Mouse (Mus musculus) hindbrain, embryonic 16.5 days (tissue): ENCODE results near the gene Tbc1d1. TPM values are rescaled to one million over a fixed set of nuclear protein-coding genes. Genes with fewer than 3 reads are reported as not detected.

Source experiments
- ATAC-seq: fragments of 200-750 bp; cut with Nextera tagmentation; 2 replicates; pipeline ENCODE4 v1.8.0; 2017; ENCODE audit warnings: moderate TSS enrichment, moderate library complexity
- H3K27ac ChIP-seq: fragments of 300-500 bp; sonication (generic); 2 replicates; pipeline ENCODE4 v1.5.1; 2014; ENCODE audit warnings: low read depth, mild to moderate bottlenecking, control low read depth, low read length, moderate library complexity
- H3K27me3 ChIP-seq: fragments of 300-500 bp; sonication (generic); replicated peaks from 2 replicates; pipeline ENCODE4 v1.6.1; 2014; ENCODE audit warnings: low read length; ENCODE audit not compliant: control insufficient read depth, insufficient read depth
- H3K36me3 ChIP-seq: fragments of 300-500 bp; sonication (generic); 2 replicates; pipeline ENCODE4 v1.6.1; 2014; ENCODE audit warnings: mild to moderate bottlenecking, low read length, moderate library complexity, mixed read lengths; ENCODE audit not compliant: control insufficient read depth, insufficient read depth
- H3K4me1 ChIP-seq: fragments of 300-500 bp; sonication (generic); 2 replicates; pipeline ENCODE4 v1.6.1; 2014; ENCODE audit warnings: low read depth, low read length; ENCODE audit not compliant: control insufficient read depth, insufficient read depth
- H3K4me2 ChIP-seq: fragments of 300-500 bp; sonication (generic); 2 replicates; pipeline ENCODE4 v1.6.1; 2014; ENCODE audit warnings: mild to moderate bottlenecking, low read length, control low read depth, moderate library complexity
- H3K4me3 ChIP-seq: fragments of 300-500 bp; sonication (generic); 2 replicates; pipeline ENCODE4 v1.5.1; 2014; ENCODE audit warnings: mild to moderate bottlenecking, low read length, control low read depth, moderate library complexity
- H3K9ac ChIP-seq: fragments of 300-500 bp; sonication (generic); 2 replicates; pipeline ENCODE4 v1.6.1; 2014; ENCODE audit warnings: low read depth, mild to moderate bottlenecking, control low read depth, low read length, moderate library complexity
- H3K9me3 ChIP-seq: fragments of 300-500 bp; sonication (generic); 2 replicates; pipeline ENCODE4 v1.6.1; 2014; ENCODE audit warnings: mild to moderate bottlenecking, low read length, moderate library complexity; ENCODE audit not compliant: control insufficient read depth
- WGBS: fragments of 180-500 bp; shearing (Covaris S2); extraction: QIAGEN DNeasy Blood & Tissue Kit; methylation state at CpG from one replicate; pipeline ENCODE4 v1.1.7; 2014; 5-methylcytosine and 5-hydroxymethylcytosine counted together
- polyA plus RNA-seq: library from polyadenylated mRNA; unstranded; fragments of >200 nt; fragmentation: Nextera tagmentation; extraction: Ambion mirVana; gene quantifications from 2 replicates; pipeline ENCODE4 v1.2.1, GENCODE M21; 2015

The Tbc1d1 gene
- polyA plus RNA-seq, 1 experiment from 2014 or later, result 10.9 TPM

GRCm38 (mm10) chr5:64267279-64267678 is 111.2 kb downstream of the Tbc1d1 start:
- WGBS, result 86% methylated on average over 9 of the region's 9 CpGs
- H3K36me3 ChIP-seq, result no peaks in the 10 kb centered on the region
- H3K27me3 ChIP-seq, result no peaks in the 10 kb centered on the region

GRCm38 (mm10) chr5:64269669-64270068 is 113.6 kb downstream of the Tbc1d1 start:
- no peak overlapping the region for H3K4me2 ChIP-seq
- peaks cover 4% of the 10 kb centered on the region; the same call in 1 of the 2 replicates for H3K4me1 ChIP-seq
- no peaks in the 10 kb centered on the region for H3K9me3 ChIP-seq
- no peak for ATAC-seq
- no peaks in the 10 kb centered on the region for H3K36me3 ChIP-seq
- no peaks in the 10 kb centered on the region for H3K27me3 ChIP-seq
- no peak overlapping the region for H3K27ac ChIP-seq
- no peak overlapping the region for H3K9ac ChIP-seq
- H3K4me3 ChIP-seq, result no peak overlapping the region
- WGBS, result 26% methylated on average over 7 of the region's 7 CpGs

More at GRCm38 (mm10) chr5:64267279-64267678, 111.2 kb downstream of the Tbc1d1 start:
- H3K27ac ChIP-seq, result no peak overlapping the region
- no peak for ATAC-seq
- H3K4me3 ChIP-seq, result no peak overlapping the region
- H3K4me2 ChIP-seq, result no peak overlapping the region
- no peak overlapping the region for H3K9ac ChIP-seq
- H3K9me3 ChIP-seq, result no peaks in the 10 kb centered on the region
- H3K4me1 ChIP-seq, result peaks cover 6% of the 10 kb centered on the region

- H3K9me3 ChIP-seq, result no peaks in the 10 kb centered on the region
- no peak overlapping the region for H3K9ac ChIP-seq
- ATAC-seq, result no peak
- no peaks in the 10 kb centered on the region for H3K27me3 ChIP-seq
- no peak overlapping the region for H3K4me2 ChIP-seq
- H3K36me3 ChIP-seq, result no peaks in the 10 kb centered on the region
- H3K27ac ChIP-seq, result no peak overlapping the region
- H3K4me1 ChIP-seq, result peaks cover 4% of the 10 kb centered on the region; the same call in 1 of the 2 replicates
- H3K4me3 ChIP-seq, result no peak overlapping the region
- 87% methylated on average over 1 of the region's 1 CpGs for WGBS
Observed at GRCm38 (mm10) chr5:64273517-64273916, 117.4 kb downstream of the Tbc1d1 start.

- H3K9me3 ChIP-seq, result no peaks in the 10 kb centered on the region
- H3K27me3 ChIP-seq, result no peaks in the 10 kb centered on the region
- WGBS, result 82% methylated on average over 9 of the region's 9 CpGs
- ATAC-seq, result no peak
- no peak overlapping the region for H3K4me3 ChIP-seq
- peaks cover 4% of the 10 kb centered on the region; the same call in 1 of the 2 replicates for H3K4me1 ChIP-seq
- no peak overlapping the region for H3K9ac ChIP-seq
- H3K36me3 ChIP-seq, result no peaks in the 10 kb centered on the region
- H3K4me2 ChIP-seq, result no peak overlapping the region
- no peak overlapping the region for H3K27ac ChIP-seq
Observed at GRCm38 (mm10) chr5:64274296-64274695, 118.2 kb downstream of the Tbc1d1 start.

GRCm38 (mm10) chr5:64274738-64275451 is 118.8 kb downstream of the Tbc1d1 start:
- H3K27me3 ChIP-seq, result no peaks in the 10 kb centered on the region
- no peaks in the 10 kb centered on the region for H3K9me3 ChIP-seq
- no peaks in the 10 kb centered on the region for H3K4me1 ChIP-seq
- no peak overlapping the region for H3K27ac ChIP-seq
- H3K36me3 ChIP-seq, result no peaks in the 10 kb centered on the region
- WGBS, result 36% methylated on average over 17 of the region's 17 CpGs
- H3K9ac ChIP-seq, result no peak overlapping the region
- H3K4me2 ChIP-seq, result no peak overlapping the region
- ATAC-seq, result peak; percentile 77; the same call in 1 of the 2 replicates
- H3K4me3 ChIP-seq, result no peak overlapping the region

- Histone ChIP-seq H3K9me3 (no peaks in the 10 kb centered on the region), H3K27me3 (no peaks in the 10 kb centered on the region), H3K4me1 (no peaks in the 10 kb centered on the region), H3K36me3 (0 out of 2 replicates have a peak, but pooled peaks cover 4% of the 10 kb centered on the region), H3K4me3 (no peak overlapping the region), H3K4me2 (no peak overlapping the region), H3K9ac (no peak overlapping the region), H3K27ac (no peak overlapping the region)
- no peak for ATAC-seq
- 88% methylated on average over 7 of the region's 7 CpGs for WGBS
Observed at GRCm38 (mm10) chr5:64277646-64278191, 121.6 kb downstream of the Tbc1d1 start.

GRCm38 (mm10) chr5:64279668-64280067 is 123.6 kb downstream of the Tbc1d1 start:
- Histone ChIP-seq H3K9me3 (no peaks in the 10 kb centered on the region), H3K36me3 (0 out of 2 replicates have a peak, but pooled peaks cover 4% of the 10 kb centered on the region), H3K4me3 (no peak overlapping the region), H3K4me1 (no peaks in the 10 kb centered on the region), H3K4me2 (no peak overlapping the region), H3K27me3 (no peaks in the 10 kb centered on the region), H3K27ac (no peak overlapping the region), H3K9ac (no peak overlapping the region)
- WGBS, result 70% methylated on average over 7 of the region's 7 CpGs
- no peak for ATAC-seq

GRCm38 (mm10) chr5:64280191-64280590 is 124.1 kb downstream of the Tbc1d1 start:
- Histone ChIP-seq H3K4me2 (no peak overlapping the region), H3K4me1 (no peaks in the 10 kb centered on the region), H3K27ac (no peak overlapping the region), H3K27me3 (no peaks in the 10 kb centered on the region), H3K9me3 (no peaks in the 10 kb centered on the region), H3K4me3 (no peak overlapping the region), H3K36me3 (0 out of 2 replicates have a peak, but pooled peaks cover 4% of the 10 kb centered on the region), H3K9ac (no peak overlapping the region)
- ATAC-seq, result no peak
- WGBS, result 81% methylated on average over 8 of the region's 8 CpGs

GRCm38 (mm10) chr5:64280613-64281012 is 124.5 kb downstream of the Tbc1d1 start:
- H3K9me3 ChIP-seq, result no peaks in the 10 kb centered on the region
- no peak overlapping the region for H3K9ac ChIP-seq
- H3K4me3 ChIP-seq, result no peak overlapping the region
- 0 out of 2 replicates have a peak, but pooled peaks cover 4% of the 10 kb centered on the region for H3K36me3 ChIP-seq
- H3K27me3 ChIP-seq, result no peaks in the 10 kb centered on the region
- no peaks in the 10 kb centered on the region for H3K4me1 ChIP-seq
- WGBS, result 65% methylated on average over 4 of the region's 4 CpGs
- no peak for ATAC-seq
- no peak overlapping the region for H3K27ac ChIP-seq
- no peak overlapping the region for H3K4me2 ChIP-seq
